Mouse (Mus musculus): ENCODE measurements around the gene Cavin3.

DNA sequence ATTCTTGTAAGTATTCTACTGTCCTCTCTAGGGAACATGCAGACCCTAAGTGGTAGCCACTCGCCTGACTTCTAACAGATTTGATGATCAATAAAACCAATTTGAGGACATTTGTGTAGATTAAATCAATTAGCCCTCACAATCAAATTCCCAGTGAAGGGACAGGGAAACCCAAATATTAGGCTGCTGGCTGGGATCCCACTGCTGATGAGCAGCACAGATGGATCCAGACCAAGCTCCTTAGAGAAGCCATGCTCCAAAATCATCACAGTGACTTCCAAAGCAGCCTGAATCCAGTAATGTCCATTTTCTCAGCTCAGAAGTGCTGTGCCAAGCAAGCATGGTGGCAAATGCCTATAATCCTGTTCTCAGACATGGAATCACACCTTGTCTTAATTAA is 17.6 kb upstream of the Cavin3 start:
- TF ChIP-seq CTCF (IDR thresholded peaks at IDR 0.05; ENCODE audit: extremely low read depth, insufficient read depth, low read length) (no peak), POLR2A (IDR thresholded peaks at IDR 0.05; ENCODE audit: extremely low read depth, insufficient read depth, low read length) (no peak)
